Mouse (Mus musculus): Measurements from ENCODE around the gene Olfr391-ps. TPM values are rescaled to one million over a fixed set of nuclear protein-coding genes. Genes with fewer than 3 reads are reported as not detected.

Olfr391-ps gene
- not detected for total RNA-seq (2022)

- DNase-seq (ENCODE audit: low spot score in 2 of 2): no peak
Measured at GRCm38 (mm10) chr11:73802952-73803351, at the start of gene Olfr391-ps. TSS of gene Olfr391-ps (minus strand) at chr11:73803052.

GRCm38 (mm10) chr11:73851354-73851753 lies 48.5 kb upstream of the Olfr391-ps start, which contains the start of gene Olfr393:
TSS of gene Olfr393 (minus strand) at chr11:73851454.
- DNase-seq (ENCODE audit: low spot score in 2 of 2): no peak

GRCm38 (mm10) chr11:73816949-73817348 lies 14.1 kb upstream of the Olfr391-ps start, which contains the start of gene Olfr392:
TSS of gene Olfr392 (minus strand) at chr11:73817049.
- no peak for DNase-seq (ENCODE audit: low spot score in 2 of 2)

- DNase-seq (ENCODE audit: low spot score in 2 of 2): no peak
Measured at GRCm38 (mm10) chr11:73782664-73783063, 20.2 kb downstream of the Olfr391-ps start, which contains the start of gene Olfr390. TSS of gene Olfr390 (plus strand) at chr11:73782964.

- no peak for DNase-seq (ENCODE audit: low spot score in 2 of 2)
Measured at GRCm38 (mm10) chr11:73780613-73781012, 22.2 kb downstream of the Olfr391-ps start, which contains the start of gene Olfr389. TSS of gene Olfr389 (minus strand) at chr11:73780713.

- no peak for DNase-seq (ENCODE audit: low spot score in 2 of 2)
Measured at GRCm38 (mm10) chr11:73759115-73759514, 43.7 kb downstream of the Olfr391-ps start.

Other genes starting within 250 kb of the Olfr391-ps start
- not detected for gene Olfr385, start 210.0 kb downstream of the Olfr391-ps start, total RNA-seq (2022)
- not detected for gene Olfr384, start 204.5 kb downstream of the Olfr391-ps start, total RNA-seq (2022)
- not detected for gene Zfp735, start 114.3 kb downstream of the Olfr391-ps start, total RNA-seq (2022)
- gene Olfr389, start 22.3 kb downstream of the Olfr391-ps start, total RNA-seq (2022): not detected
- gene Olfr390, start 20.1 kb downstream of the Olfr391-ps start, total RNA-seq (2022): not detected
- gene Olfr392, start 14.0 kb upstream of the Olfr391-ps start, total RNA-seq (2022): not detected
- not detected for gene Olfr393, start 48.4 kb upstream of the Olfr391-ps start, total RNA-seq (2022)
- gene Olfr394, start 87.7 kb upstream of the Olfr391-ps start, total RNA-seq (2022): not detected
- not detected for gene Olfr395, start 106.2 kb upstream of the Olfr391-ps start, total RNA-seq (2022)
- gene Olfr23, start 133.6 kb upstream of the Olfr391-ps start, total RNA-seq (2022): not detected
- not detected for gene Olfr397, start 157.8 kb upstream of the Olfr391-ps start, total RNA-seq (2022)
- not detected for gene Olfr398, start 187.4 kb upstream of the Olfr391-ps start, total RNA-seq (2022)

Measured in gastrocnemius, adult 8-10 months (tissue).